Mouse (Mus musculus) embryonic facial prominence, embryonic 11.5 days (tissue): ENCODE measurements around the gene Gm47996. TPM values are rescaled to one million over a fixed set of nuclear protein-coding genes. Genes with fewer than 3 reads are reported as not detected.
"Not testable (repeated sequence)": the region's sequence is repeated elsewhere in the genome, so short reads cannot be mapped to it uniquely, and the experiment has no call there.

ENCODE experiments used
- ATAC-seq: fragments of 200-750 bp; cut with Nextera tagmentation; replicated peaks from 2 replicates; pipeline ENCODE4 v1.8.0; 2017; ENCODE audit warnings: low read depth; ENCODE audit not compliant: insufficient number of reproducible peaks, low FRiP score, low TSS enrichment
- DNase-seq: peaks from one replicate; pipeline ENCODE4 v3.0.0-alpha.2; 2015; ENCODE audit warnings: low spot score
- H3K27ac ChIP-seq: fragments of 300-500 bp; sonication (generic); replicated peaks from 2 replicates; pipeline ENCODE4 v1.5.1; 2014; ENCODE audit warnings: mild to moderate bottlenecking, low read depth, low read length, control low read depth
- H3K27me3 ChIP-seq: fragments of 300-500 bp; sonication (generic); 2 replicates; pipeline ENCODE4 v1.6.1; 2014; ENCODE audit warnings: mild to moderate bottlenecking, low read length, moderate library complexity, mixed read lengths; ENCODE audit not compliant: control insufficient read depth, insufficient read depth
- H3K36me3 ChIP-seq: fragments of 300-500 bp; sonication (generic); replicated peaks from 2 replicates; pipeline ENCODE4 v1.6.1; 2014; ENCODE audit warnings: low read depth, mild to moderate bottlenecking, low read length, moderate library complexity, mixed read lengths; ENCODE audit not compliant: control insufficient read depth, insufficient read depth
- H3K4me1 ChIP-seq: fragments of 300-500 bp; sonication (generic); 2 replicates; pipeline ENCODE4 v1.6.1; 2014; ENCODE audit warnings: low read length, mixed read lengths; ENCODE audit not compliant: control insufficient read depth, insufficient read depth
- H3K4me2 ChIP-seq: fragments of 300-500 bp; sonication (generic); 2 replicates; pipeline ENCODE4 v1.6.1; 2014; ENCODE audit warnings: low read depth, mild to moderate bottlenecking, control low read depth, low read length, moderate library complexity
- H3K4me3 ChIP-seq: fragments of 300-500 bp; sonication (generic); 2 replicates; pipeline ENCODE4 v1.5.1; 2014; ENCODE audit warnings: low read depth, low read length, control low read depth
- H3K9ac ChIP-seq: fragments of 300-500 bp; sonication (generic); replicated peaks from 2 replicates; pipeline ENCODE4 v1.6.1; 2014; ENCODE audit warnings: mild to moderate bottlenecking, control low read depth, low read length
- H3K9me3 ChIP-seq: fragments of 300-500 bp; sonication (generic); replicated peaks from 2 replicates; pipeline ENCODE4 v1.6.1; 2016; ENCODE audit warnings: mild to moderate bottlenecking, low read length, inconsistent platforms, mixed read lengths; ENCODE audit not compliant: control insufficient read depth
- WGBS: fragments of 180-500 bp; shearing (Covaris S2); extraction: QIAGEN DNeasy Blood & Tissue Kit; methylation state at CpG from one replicate; pipeline ENCODE4 v1.1.7; 2014; 5-methylcytosine and 5-hydroxymethylcytosine counted together
- polyA plus RNA-seq: library from polyadenylated mRNA; unstranded; fragments of >200 nt; fragmentation: Nextera tagmentation; extraction: Ambion mirVana; gene quantifications from 2 replicates; pipeline ENCODE4 v1.2.1, GENCODE M21; 2014

The Gm47996 gene
- polyA plus RNA-seq, 1 experiment from 2014 or later: not detected

GRCm38 (mm10) chr1:151211666-151212065 is 1.7 kb downstream of the Gm47996 start:
- H3K4me1 ChIP-seq, H3K36me3 ChIP-seq, ATAC-seq, H3K9me3 ChIP-seq, H3K4me2 ChIP-seq, H3K27ac ChIP-seq, DNase-seq, H3K4me3 ChIP-seq, H3K27me3 ChIP-seq, H3K9ac ChIP-seq: not testable (repeated sequence)
- whole genome bisulfite sequencing: 95% methylated on average over 5 of the region's 5 CpGs

- Histone ChIP-seq H3K4me1 (no peaks in the 10 kb centered on the region), H3K4me3 (no peak overlapping the region), H3K27ac (no peak overlapping the region), H3K9ac (no peak overlapping the region), H3K36me3 (no peaks in the 10 kb centered on the region), H3K9me3 (no peaks in the 10 kb centered on the region), H3K4me2 (no peak overlapping the region), H3K27me3 (no peaks in the 10 kb centered on the region)
- DNase-seq (no peak), ATAC-seq (no peak)
- WGBS: 69% methylated on average over 2 of the region's 2 CpGs
Observed at GRCm38 (mm10) chr1:151214862-151215261, 4.9 kb downstream of the Gm47996 start.

DNA sequence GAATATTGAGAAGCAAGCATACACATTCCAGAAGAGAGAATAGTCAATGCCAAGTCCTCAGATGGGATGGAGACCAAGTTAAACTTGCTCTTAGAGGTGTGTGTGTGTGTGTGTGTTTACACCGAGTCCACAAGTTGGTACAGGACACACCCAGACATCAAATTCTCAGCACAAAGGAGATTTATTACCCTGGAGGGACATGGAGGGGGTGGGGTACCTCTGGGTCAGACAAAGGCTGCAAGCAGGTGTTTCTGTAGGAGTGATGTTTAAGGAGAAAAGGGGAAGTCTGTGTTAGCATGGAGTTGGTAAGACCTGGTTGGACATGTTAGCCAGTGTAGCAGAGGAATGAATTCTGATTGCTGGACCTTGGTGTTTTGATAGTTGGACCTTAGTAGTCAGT is 6.1 kb downstream of the Gm47996 start:
- Histone ChIP-seq H3K27me3 (no peaks in the 10 kb centered on the region), H3K9ac (no peak overlapping the region), H3K4me1 (no peaks in the 10 kb centered on the region), H3K27ac (no peak overlapping the region), H3K36me3 (no peaks in the 10 kb centered on the region), H3K4me3 (no peak overlapping the region), H3K4me2 (no peak overlapping the region), H3K9me3 (no peaks in the 10 kb centered on the region)
- WGBS: 85% methylated on average over 1 of the region's 1 CpGs
- ATAC-seq: no peak
- no peak for DNase-seq

DNA sequence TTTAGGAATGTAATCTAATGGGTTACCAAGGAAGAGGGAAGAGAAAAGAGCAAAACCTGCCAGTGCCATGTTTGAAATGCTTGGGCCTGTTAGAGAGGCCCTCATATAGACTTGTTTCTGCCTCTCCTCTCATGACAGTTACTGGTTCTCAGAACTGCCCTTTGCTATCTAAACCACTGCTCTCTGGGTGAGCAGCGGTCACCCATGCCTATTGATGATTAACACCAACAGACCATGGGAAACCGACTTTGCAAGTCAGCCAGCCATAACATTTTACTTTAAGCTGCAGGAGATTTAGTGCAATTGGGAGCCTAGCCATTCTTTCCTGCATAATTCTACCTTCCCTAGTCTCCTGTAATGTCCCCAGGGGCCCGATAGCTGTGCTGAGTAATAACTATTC is 6.5 kb downstream of the Gm47996 start:
- no peak overlapping the region for H3K4me3 ChIP-seq
- WGBS: 81% methylated on average over 3 of the region's 3 CpGs
- H3K27me3 ChIP-seq: no peaks in the 10 kb centered on the region

DNA sequence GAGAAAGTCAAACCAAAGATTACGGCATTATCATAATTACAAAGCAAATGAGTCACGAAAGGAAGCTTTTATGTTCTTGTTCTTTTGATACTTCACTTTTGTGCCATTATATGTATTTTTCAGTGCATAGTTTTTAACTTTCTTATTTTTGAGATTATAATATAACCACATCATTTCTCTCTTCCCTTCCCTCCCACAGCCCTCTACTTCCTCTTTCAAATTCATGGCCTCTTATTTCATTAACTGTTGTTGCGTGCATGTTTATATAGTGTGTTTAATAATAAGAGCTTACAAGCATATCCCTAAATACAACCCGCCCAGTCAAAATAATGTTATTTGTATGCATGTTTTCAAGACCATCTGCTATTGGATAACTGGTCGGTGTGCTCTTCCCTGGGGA is 9.1 kb downstream of the Gm47996 start:
- no peak overlapping the region for H3K27ac ChIP-seq
- 94% methylated on average over 5 of the region's 5 CpGs for WGBS
- no peaks in the 10 kb centered on the region for H3K36me3 ChIP-seq
- DNase-seq (no peak), ATAC-seq (no peak)
- H3K4me3 ChIP-seq: no peak overlapping the region
- H3K9ac ChIP-seq: no peak overlapping the region
- H3K4me2 ChIP-seq: no peak overlapping the region
- H3K4me1 ChIP-seq: no peaks in the 10 kb centered on the region
- no peaks in the 10 kb centered on the region for H3K9me3 ChIP-seq
- no peaks in the 10 kb centered on the region for H3K27me3 ChIP-seq

More for the DNA sequence above, 6.5 kb downstream of the Gm47996 start:
- Histone ChIP-seq H3K4me2 (no peak overlapping the region), H3K9ac (no peak overlapping the region), H3K36me3 (no peaks in the 10 kb centered on the region), H3K4me1 (no peaks in the 10 kb centered on the region), H3K27ac (no peak overlapping the region), H3K9me3 (no peaks in the 10 kb centered on the region)
- no peak for DNase-seq
- no peak for ATAC-seq

- ATAC-seq (no peak), DNase-seq (no peak)
- Histone ChIP-seq H3K9me3 (no peaks in the 10 kb centered on the region), H3K4me1 (no peaks in the 10 kb centered on the region), H3K36me3 (no peaks in the 10 kb centered on the region), H3K4me2 (no peak overlapping the region), H3K9ac (no peak overlapping the region), H3K27me3 (no peaks in the 10 kb centered on the region), H3K4me3 (no peak overlapping the region), H3K27ac (no peak overlapping the region)
- WGBS: 71% methylated on average over 7 of the region's 7 CpGs
Observed at GRCm38 (mm10) chr1:151220098-151220497, 10.2 kb downstream of the Gm47996 start.

DNA sequence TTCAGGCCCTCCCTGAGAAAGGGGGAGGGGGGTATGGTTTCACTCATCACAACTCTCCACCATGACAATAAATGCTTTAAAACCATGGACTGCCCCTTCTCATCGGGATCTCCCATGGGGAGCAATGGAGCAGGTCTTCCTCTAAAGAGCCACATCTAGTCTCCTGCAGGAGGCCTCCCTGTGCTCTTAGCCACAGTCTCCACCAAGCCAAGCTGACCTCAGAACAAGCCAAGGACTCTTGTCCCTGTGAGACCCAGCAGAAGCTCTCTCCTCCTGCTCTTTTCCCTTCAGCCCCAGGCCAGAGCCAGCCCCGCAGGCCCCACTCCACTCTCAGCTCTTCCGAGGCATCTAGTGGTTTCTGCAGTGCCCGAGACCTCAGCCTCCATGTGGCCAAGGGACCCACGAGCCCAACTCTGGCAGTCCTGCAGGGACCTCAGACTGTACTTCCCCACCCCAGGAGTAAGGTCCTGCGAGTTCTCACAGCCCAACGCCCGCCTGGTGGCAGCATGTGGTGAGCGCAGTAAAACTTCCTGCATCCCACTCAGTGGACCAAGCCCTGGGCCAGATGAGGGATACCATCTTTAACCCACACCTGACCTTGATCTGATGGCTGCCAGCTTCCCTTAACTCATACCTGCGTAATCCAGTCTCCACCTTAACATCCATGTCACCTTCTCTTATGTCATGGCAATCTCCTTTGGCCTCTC is 12.8 kb downstream of the Gm47996 start:
- no peak for DNase-seq
- WGBS: 81% methylated on average over 10 of the region's 10 CpGs

GRCm38 (mm10) chr1:151223377-151223776 is 13.4 kb downstream of the Gm47996 start:
- H3K9me3 ChIP-seq: no peaks in the 10 kb centered on the region
- ATAC-seq (no peak), DNase-seq (no peak)
- H3K9ac ChIP-seq: no peak overlapping the region
- no peak overlapping the region for H3K4me2 ChIP-seq
- no peaks in the 10 kb centered on the region for H3K36me3 ChIP-seq
- no peaks in the 10 kb centered on the region for H3K4me1 ChIP-seq
- no peaks in the 10 kb centered on the region for H3K27me3 ChIP-seq
- no peak overlapping the region for H3K27ac ChIP-seq
- H3K4me3 ChIP-seq: no peak overlapping the region
- WGBS: 71% methylated on average over 1 of the region's 1 CpGs

More for the DNA sequence above, 12.8 kb downstream of the Gm47996 start:
- Histone ChIP-seq H3K4me2 (no peak overlapping the region), H3K27ac (no peak overlapping the region), H3K4me1 (no peaks in the 10 kb centered on the region), H3K36me3 (no peaks in the 10 kb centered on the region), H3K9me3 (no peaks in the 10 kb centered on the region), H3K9ac (no peak overlapping the region), H3K27me3 (no peaks in the 10 kb centered on the region), H3K4me3 (no peak overlapping the region)
- no peak for ATAC-seq
